Mouse (Mus musculus) forebrain, embryonic 10.5 days (tissue): ENCODE measurements around the gene Nkx6-2. TPM values are rescaled to one million over a fixed set of nuclear protein-coding genes. Genes with fewer than 3 reads are reported as not detected.

Experiments
- DNase-seq: peaks from one replicate; pipeline ENCODE4 v3.0.0-alpha.2; 2017; ENCODE audit warnings: low spot score; ENCODE audit errors: extremely low spot score
- H3K27ac ChIP-seq: fragments of 300-500 bp; sonication (generic); 2 replicates; pipeline ENCODE4 v1.5.1; 2016; ENCODE audit warnings: mild to moderate bottlenecking
- H3K27me3 ChIP-seq: fragments of 300-500 bp; sonication (generic); 2 replicates; pipeline ENCODE4 v1.6.1; 2016; ENCODE audit warnings: mild to moderate bottlenecking; ENCODE audit not compliant: poor library complexity, severe bottlenecking
- H3K36me3 ChIP-seq: fragments of 300-500 bp; sonication (generic); replicated peaks from 2 replicates; pipeline ENCODE4 v1.6.1; 2016; ENCODE audit warnings: mild to moderate bottlenecking, moderate library complexity
- H3K4me1 ChIP-seq: fragments of 300-500 bp; sonication (generic); 2 replicates; pipeline ENCODE4 v1.6.1; 2016
- H3K4me3 ChIP-seq: fragments of 300-500 bp; sonication (generic); 2 replicates; pipeline ENCODE4 v1.5.1; 2016; ENCODE audit warnings: mild to moderate bottlenecking, moderate library complexity
- H3K9me3 ChIP-seq: fragments of 300-500 bp; sonication (generic); 2 replicates; pipeline ENCODE4 v1.6.1; 2016; ENCODE audit warnings: mild to moderate bottlenecking, moderate library complexity
- WGBS: fragments of 180-500 bp; shearing (Covaris S2); methylation state at CpG from one replicate; pipeline ENCODE4 v1.1.7; 2016; 5-methylcytosine and 5-hydroxymethylcytosine counted together
- polyA plus RNA-seq: library from polyadenylated mRNA; unstranded; fragments of >200 nt; fragmentation: Nextera tagmentation; extraction: Ambion mirVana; gene quantifications from 2 replicates; pipeline ENCODE4 v1.2.1, GENCODE M21; 2016

The Nkx6-2 gene
- polyA plus RNA-seq, 1 experiment from 2014 or later: 2.0 TPM

GRCm38 (mm10) chr7:139556746-139557526 lies 25.7 kb downstream of the Nkx6-2 start:
- H3K4me3 ChIP-seq: no peak overlapping the region
- peaks cover 26% of the 10 kb centered on the region for H3K4me1 ChIP-seq
- H3K9me3 ChIP-seq: no peaks in the 10 kb centered on the region
- 7% methylated on average over 10 of the region's 10 CpGs for WGBS
- DNase-seq: peak; percentile 26
- H3K27ac ChIP-seq: no peak overlapping the region
- H3K27me3 ChIP-seq: peaks cover 97% of the 10 kb centered on the region
- H3K36me3 ChIP-seq: no peaks in the 10 kb centered on the region

GRCm38 (mm10) chr7:139556331-139556730 lies 26.3 kb downstream of the Nkx6-2 start:
- peaks cover 97% of the 10 kb centered on the region for H3K27me3 ChIP-seq
- 27% methylated on average over 5 of the region's 5 CpGs for WGBS
- no peaks in the 10 kb centered on the region for H3K36me3 ChIP-seq
- no peak for DNase-seq
- no peak overlapping the region for H3K27ac ChIP-seq
- no peak overlapping the region for H3K4me3 ChIP-seq
- no peaks in the 10 kb centered on the region for H3K9me3 ChIP-seq
- peaks cover 31% of the 10 kb centered on the region for H3K4me1 ChIP-seq

- WGBS: 50% methylated on average over 2 of the region's 2 CpGs
- no peak overlapping the region for H3K27ac ChIP-seq
- H3K9me3 ChIP-seq: no peaks in the 10 kb centered on the region
- H3K4me1 ChIP-seq: peaks cover 35% of the 10 kb centered on the region
- H3K4me3 ChIP-seq: no peak overlapping the region
- H3K36me3 ChIP-seq: no peaks in the 10 kb centered on the region
- DNase-seq: no peak
- H3K27me3 ChIP-seq: peaks cover 97% of the 10 kb centered on the region
Measured at GRCm38 (mm10) chr7:139551519-139551918, 31.1 kb downstream of the Nkx6-2 start.

- no peak for DNase-seq
- Histone ChIP-seq H3K27me3 (peaks cover 97% of the 10 kb centered on the region), H3K27ac (no peak overlapping the region), H3K36me3 (no peaks in the 10 kb centered on the region), H3K4me1 (peaks cover 41% of the 10 kb centered on the region), H3K9me3 (no peaks in the 10 kb centered on the region), H3K4me3 (no peak overlapping the region)
- WGBS: 73% methylated on average over 3 of the region's 3 CpGs
Measured at GRCm38 (mm10) chr7:139550086-139550783, 32.4 kb downstream of the Nkx6-2 start.

- Histone ChIP-seq H3K4me1 (peaks cover 53% of the 10 kb centered on the region), H3K36me3 (no peaks in the 10 kb centered on the region; the same call in 1 of the 2 replicates), H3K27ac (no peak overlapping the region), H3K4me3 (no peak overlapping the region), H3K9me3 (no peaks in the 10 kb centered on the region), H3K27me3 (peaks cover 100% of the 10 kb centered on the region)
- DNase-seq: no peak
- WGBS: 84% methylated on average over 2 of the region's 2 CpGs
Measured at GRCm38 (mm10) chr7:139547325-139547724, 35.3 kb downstream of the Nkx6-2 start.

GRCm38 (mm10) chr7:139544706-139545625 lies 37.6 kb downstream of the Nkx6-2 start:
- DNase-seq: no peak
- WGBS: 48% methylated on average over 12 of the region's 12 CpGs
- no peak overlapping the region for H3K27ac ChIP-seq
- no peaks in the 10 kb centered on the region for H3K9me3 ChIP-seq
- H3K36me3 ChIP-seq: no peaks in the 10 kb centered on the region; the same call in 1 of the 2 replicates
- peaks cover 100% of the 10 kb centered on the region for H3K27me3 ChIP-seq
- peaks cover 34% of the 10 kb centered on the region for H3K4me1 ChIP-seq
- no peak overlapping the region for H3K4me3 ChIP-seq

GRCm38 (mm10) chr7:139541422-139541821 lies 41.2 kb downstream of the Nkx6-2 start:
- H3K9me3 ChIP-seq: no peaks in the 10 kb centered on the region
- WGBS: 89% methylated on average over 6 of the region's 6 CpGs
- DNase-seq: no peak
- no peak overlapping the region for H3K4me3 ChIP-seq
- H3K27me3 ChIP-seq: peaks cover 100% of the 10 kb centered on the region
- H3K36me3 ChIP-seq: no peaks in the 10 kb centered on the region; the same call in 1 of the 2 replicates
- peaks cover 22% of the 10 kb centered on the region for H3K4me1 ChIP-seq
- no peak overlapping the region for H3K27ac ChIP-seq

- 79% methylated on average over 1 of the region's 1 CpGs for WGBS
- H3K4me3 ChIP-seq: no peak overlapping the region
- H3K4me1 ChIP-seq: peaks cover 16% of the 10 kb centered on the region
- no peak for DNase-seq
- no peak overlapping the region for H3K27ac ChIP-seq
- no peaks in the 10 kb centered on the region for H3K9me3 ChIP-seq
- peaks cover 100% of the 10 kb centered on the region for H3K27me3 ChIP-seq
- H3K36me3 ChIP-seq: no peaks in the 10 kb centered on the region; the same call in 1 of the 2 replicates
Measured at GRCm38 (mm10) chr7:139540601-139541000, 42.0 kb downstream of the Nkx6-2 start.

- Histone ChIP-seq H3K36me3 (no peaks in the 10 kb centered on the region), H3K9me3 (no peaks in the 10 kb centered on the region), H3K4me1 (no peaks in the 10 kb centered on the region), H3K27me3 (peaks cover 100% of the 10 kb centered on the region), H3K4me3 (no peak overlapping the region), H3K27ac (no peak overlapping the region)
- WGBS: 82% methylated on average over 2 of the region's 2 CpGs
- DNase-seq: no peak
Measured at GRCm38 (mm10) chr7:139538541-139538940, 44.1 kb downstream of the Nkx6-2 start.

- Histone ChIP-seq H3K4me1 (no peaks in the 10 kb centered on the region), H3K9me3 (no peaks in the 10 kb centered on the region), H3K36me3 (no peaks in the 10 kb centered on the region), H3K27me3 (peaks cover 100% of the 10 kb centered on the region), H3K4me3 (no peak overlapping the region), H3K27ac (no peak overlapping the region)
- DNase-seq: no peak
- WGBS: 89% methylated on average over 9 of the region's 9 CpGs
Measured at GRCm38 (mm10) chr7:139537831-139538230, 44.8 kb downstream of the Nkx6-2 start.

- no peaks in the 10 kb centered on the region for H3K36me3 ChIP-seq
- no peak for DNase-seq
- peaks cover 100% of the 10 kb centered on the region for H3K27me3 ChIP-seq
- H3K27ac ChIP-seq: no peak overlapping the region
- peaks cover 2% of the 10 kb centered on the region; the same call in 1 of the 2 replicates for H3K4me1 ChIP-seq
- no peak overlapping the region for H3K4me3 ChIP-seq
- WGBS: 97% methylated on average over 2 of the region's 2 CpGs
- no peaks in the 10 kb centered on the region for H3K9me3 ChIP-seq
Measured at GRCm38 (mm10) chr7:139536831-139537230, 45.8 kb downstream of the Nkx6-2 start.

- H3K4me3 ChIP-seq: no peak overlapping the region
- H3K27me3 ChIP-seq: peaks cover 100% of the 10 kb centered on the region
- peaks cover 7% of the 10 kb centered on the region for H3K4me1 ChIP-seq
- no peaks in the 10 kb centered on the region for H3K9me3 ChIP-seq
- H3K36me3 ChIP-seq: no peaks in the 10 kb centered on the region
- no peak overlapping the region for H3K27ac ChIP-seq
- DNase-seq: no peak
- 82% methylated on average over 5 of the region's 5 CpGs for WGBS
Measured at GRCm38 (mm10) chr7:139536331-139536730, 46.3 kb downstream of the Nkx6-2 start.
